Mouse (Mus musculus) lung, embryonic 16.5 days (tissue): ENCODE data around the gene Cacna1e. TPM values are rescaled to one million over a fixed set of nuclear protein-coding genes. Genes with fewer than 3 reads are reported as not detected.
A peak's percentile ranks its signal among the peaks of the same experiment; 100 is the strongest.

Source experiments
- ATAC-seq: fragments of 200-750 bp; cut with Nextera tagmentation; 2 replicates; pipeline ENCODE4 v1.8.0; 2017; ENCODE audit warnings: low read depth, mild to moderate bottlenecking, moderate library complexity
- H3K27ac ChIP-seq: fragments of 300-500 bp; sonication (generic); 2 replicates; pipeline ENCODE4 v1.5.1; 2014; ENCODE audit warnings: mild to moderate bottlenecking, control low read depth, low read length
- H3K27me3 ChIP-seq: fragments of 300-500 bp; sonication (generic); 2 replicates; pipeline ENCODE4 v1.6.1; 2014; ENCODE audit warnings: low read depth, low read length, mixed read lengths; ENCODE audit not compliant: control insufficient read depth, insufficient read depth
- H3K36me3 ChIP-seq: fragments of 300-500 bp; sonication (generic); 2 replicates; pipeline ENCODE4 v1.6.1; 2014; ENCODE audit warnings: low read length; ENCODE audit not compliant: control insufficient read depth, insufficient read depth
- H3K4me1 ChIP-seq: fragments of 300-500 bp; sonication (generic); replicated peaks from 2 replicates; pipeline ENCODE4 v1.6.1; 2014; ENCODE audit warnings: low read length, mixed read lengths; ENCODE audit not compliant: control insufficient read depth, insufficient read depth
- H3K4me2 ChIP-seq: fragments of 300-500 bp; sonication (generic); 2 replicates; pipeline ENCODE4 v1.6.1; 2014; ENCODE audit warnings: low read depth, low read length, control low read depth
- H3K4me3 ChIP-seq: fragments of 300-500 bp; sonication (generic); 2 replicates; pipeline ENCODE4 v1.5.1; 2014; ENCODE audit warnings: mild to moderate bottlenecking, low read length, control low read depth
- H3K9ac ChIP-seq: fragments of 300-500 bp; sonication (generic); 2 replicates; pipeline ENCODE4 v1.6.1; 2014; ENCODE audit warnings: low read length, control low read depth
- H3K9me3 ChIP-seq: fragments of 300-500 bp; sonication (generic); 2 replicates; pipeline ENCODE4 v1.6.1; 2016; ENCODE audit warnings: low read length; ENCODE audit not compliant: control insufficient read depth
- WGBS: fragments of 180-500 bp; shearing (Covaris S2); extraction: QIAGEN DNeasy Blood & Tissue Kit; methylation state at CpG from one replicate; pipeline ENCODE4 v1.1.7; 2014; 5-methylcytosine and 5-hydroxymethylcytosine counted together
- polyA plus RNA-seq: library from polyadenylated mRNA; unstranded; fragments of >200 nt; fragmentation: Nextera tagmentation; extraction: Ambion mirVana; gene quantifications from 2 replicates; pipeline ENCODE4 v1.2.1, GENCODE M21; 2015

Cacna1e gene
- polyA plus RNA-seq, 1 experiment from 2014 or later, result 0.19 TPM

DNA sequence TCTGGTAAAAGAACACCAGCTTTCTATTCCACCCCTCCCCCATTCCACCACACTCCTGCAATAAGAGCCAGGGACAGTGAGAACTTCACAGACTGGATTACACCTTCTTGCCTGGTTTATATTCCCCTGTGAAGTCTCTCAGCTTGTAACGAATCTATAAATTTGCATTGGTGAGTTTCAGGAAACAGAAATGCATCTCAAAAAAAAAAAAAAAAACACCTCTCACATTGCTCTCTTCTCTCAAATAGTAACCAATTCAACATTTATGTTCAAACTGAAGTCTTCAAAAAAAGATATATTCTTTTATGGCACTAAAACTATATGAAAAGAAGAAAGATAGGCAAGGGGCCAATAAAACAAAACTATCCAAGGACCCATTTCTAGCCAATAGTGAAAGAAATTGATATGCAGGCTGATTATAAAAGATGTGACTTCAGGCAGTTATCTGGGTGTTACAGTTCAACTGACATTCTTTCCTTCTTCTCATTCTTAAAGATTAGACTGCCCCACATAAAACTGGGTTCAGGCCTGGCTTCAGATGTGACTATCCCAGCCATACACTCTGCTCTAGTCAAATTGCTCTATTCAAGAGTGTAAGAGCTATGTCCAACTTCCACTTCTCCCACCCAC is 200.7 kb downstream of the Cacna1e start:
- H3K4me3 ChIP-seq, result no peak overlapping the region
- H3K4me2 ChIP-seq, result no peak overlapping the region
- WGBS, result 88% methylated on average over 1 of the region's 1 CpGs
- H3K27ac ChIP-seq, result no peak overlapping the region
- H3K9me3 ChIP-seq, result no peaks in the 10 kb centered on the region
- no peak for ATAC-seq
- no peaks in the 10 kb centered on the region for H3K4me1 ChIP-seq
- H3K9ac ChIP-seq, result no peak overlapping the region
- no peaks in the 10 kb centered on the region for H3K36me3 ChIP-seq
- H3K27me3 ChIP-seq, result no peaks in the 10 kb centered on the region

DNA sequence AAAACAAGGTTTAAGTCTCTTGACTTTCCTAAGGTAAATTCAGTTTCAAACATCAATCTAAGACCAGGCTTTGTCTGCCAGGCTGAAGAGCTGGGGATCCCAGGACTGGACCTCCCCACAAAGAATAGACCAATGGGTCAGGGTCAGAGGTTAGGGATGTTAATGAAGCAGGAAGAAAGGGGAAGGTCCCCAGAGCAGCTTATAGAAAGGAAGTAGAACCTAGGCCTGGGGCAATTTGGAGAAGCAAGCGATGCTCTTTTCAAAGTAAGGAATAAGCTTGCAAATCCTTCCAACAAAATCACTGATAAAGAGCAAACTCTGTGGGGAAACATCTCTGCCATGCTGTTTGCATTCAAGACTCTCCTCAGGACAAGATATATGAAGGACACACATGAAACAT is 205.3 kb downstream of the Cacna1e start:
- H3K4me1 ChIP-seq, result no peaks in the 10 kb centered on the region
- H3K27ac ChIP-seq, result no peak overlapping the region
- H3K27me3 ChIP-seq, result no peaks in the 10 kb centered on the region
- no peak overlapping the region for H3K4me3 ChIP-seq
- H3K36me3 ChIP-seq, result no peaks in the 10 kb centered on the region
- no peak overlapping the region for H3K9ac ChIP-seq
- ATAC-seq, result no peak
- no peaks in the 10 kb centered on the region for H3K9me3 ChIP-seq
- WGBS, result 66% methylated on average over 1 of the region's 1 CpGs
- H3K4me2 ChIP-seq, result no peak overlapping the region

DNA sequence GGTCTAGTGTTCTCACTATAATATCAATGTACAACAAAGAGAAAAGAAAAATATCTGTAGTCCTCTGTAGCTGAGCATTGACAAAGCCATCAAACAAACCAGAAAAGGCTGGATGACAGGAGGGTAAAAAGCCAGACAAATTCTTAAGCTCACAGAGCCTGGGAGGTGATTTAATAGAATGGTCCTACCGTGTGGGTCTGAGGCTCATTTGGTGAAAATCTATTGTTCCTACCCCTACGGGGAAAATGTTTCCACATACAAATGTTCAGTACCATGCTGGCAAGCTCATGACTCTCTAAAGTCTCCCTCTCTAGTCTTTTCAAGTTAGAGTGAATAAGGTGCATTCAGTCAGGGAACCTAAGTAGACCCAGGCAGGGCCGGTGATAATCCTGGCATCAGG is 206.2 kb downstream of the Cacna1e start:
- 93% methylated on average over 3 of the region's 3 CpGs for WGBS
- Histone ChIP-seq H3K27ac (no peak overlapping the region), H3K27me3 (no peaks in the 10 kb centered on the region), H3K4me1 (no peaks in the 10 kb centered on the region), H3K9ac (no peak overlapping the region), H3K4me3 (no peak overlapping the region), H3K4me2 (no peak overlapping the region), H3K9me3 (no peaks in the 10 kb centered on the region), H3K36me3 (no peaks in the 10 kb centered on the region)
- no peak for ATAC-seq

DNA sequence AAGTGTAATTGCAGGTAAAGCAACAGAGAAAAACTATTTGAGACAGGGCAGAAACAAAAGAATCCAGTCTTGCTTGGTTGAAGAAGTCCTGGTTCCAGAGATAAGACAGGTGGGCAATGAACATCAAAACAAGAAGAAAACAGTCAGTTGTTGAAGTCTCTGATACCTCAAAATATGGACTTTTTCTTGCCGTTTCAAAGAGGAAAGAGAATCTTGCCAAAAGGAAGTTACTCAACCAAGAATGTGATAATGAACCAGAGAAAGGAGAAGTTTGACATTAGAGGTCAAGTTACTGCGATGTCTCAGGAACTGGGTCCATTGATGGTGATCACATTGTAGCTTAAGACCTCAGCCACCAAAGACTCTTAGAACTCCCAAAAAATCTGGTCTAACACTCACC is 206.6 kb downstream of the Cacna1e start:
- H3K4me3 ChIP-seq, result no peak overlapping the region
- no peak for ATAC-seq
- H3K36me3 ChIP-seq, result no peaks in the 10 kb centered on the region
- no peak overlapping the region for H3K9ac ChIP-seq
- no peak overlapping the region for H3K27ac ChIP-seq
- 56% methylated on average over 2 of the region's 2 CpGs for WGBS
- H3K4me1 ChIP-seq, result no peaks in the 10 kb centered on the region
- H3K4me2 ChIP-seq, result no peak overlapping the region
- H3K27me3 ChIP-seq, result no peaks in the 10 kb centered on the region
- H3K9me3 ChIP-seq, result no peaks in the 10 kb centered on the region

DNA sequence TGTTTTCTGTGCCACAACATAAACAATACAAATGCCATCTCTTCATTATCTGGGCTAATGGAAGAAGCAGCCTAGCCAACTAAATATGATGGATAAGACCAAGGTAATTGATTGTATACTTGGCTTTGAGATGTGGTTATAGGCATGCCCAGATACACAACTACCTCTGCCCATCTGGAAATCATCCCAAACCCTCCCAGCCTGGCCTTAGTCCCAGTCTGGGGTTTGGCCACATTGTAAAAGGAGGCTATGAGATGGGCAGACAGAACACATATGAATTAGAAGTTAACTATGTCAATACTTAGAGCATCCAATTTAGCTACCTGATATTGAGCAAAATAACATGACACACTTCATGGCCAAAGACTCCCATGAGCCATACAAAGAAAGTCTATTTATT is 220.6 kb downstream of the Cacna1e start:
- no peaks in the 10 kb centered on the region for H3K27me3 ChIP-seq
- H3K4me1 ChIP-seq, result no peaks in the 10 kb centered on the region
- no peaks in the 10 kb centered on the region for H3K9me3 ChIP-seq
- no peak overlapping the region for H3K27ac ChIP-seq
- no peak for ATAC-seq
- no peak overlapping the region for H3K4me2 ChIP-seq
- no peaks in the 10 kb centered on the region for H3K36me3 ChIP-seq
- no peak overlapping the region for H3K4me3 ChIP-seq
- no peak overlapping the region for H3K9ac ChIP-seq

DNA sequence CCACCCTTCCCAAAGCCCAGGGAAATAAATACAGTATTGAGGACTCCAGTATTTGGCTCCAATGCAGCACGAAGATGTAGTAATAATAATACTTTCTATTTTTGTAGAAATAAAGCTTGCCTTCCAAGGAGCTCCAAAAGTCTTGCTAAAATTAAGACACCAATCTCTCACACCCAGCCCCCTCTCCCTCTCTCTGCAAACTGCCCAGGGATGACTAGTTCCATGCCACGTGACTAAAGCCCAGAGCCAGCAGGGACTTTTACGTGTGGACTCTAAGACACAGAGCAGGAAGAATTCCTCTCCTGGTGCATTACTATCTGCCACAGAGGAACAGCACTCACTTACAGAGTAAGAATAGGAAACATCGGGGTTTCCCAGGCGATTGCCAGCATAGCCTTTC is 222.3 kb downstream of the Cacna1e start:
- WGBS, result 60% methylated on average over 5 of the region's 5 CpGs
- ATAC-seq, result 0 out of 2 replicates have a peak, but pooled peaks have one; percentile 51
- no peak overlapping the region for H3K4me2 ChIP-seq

DNA sequence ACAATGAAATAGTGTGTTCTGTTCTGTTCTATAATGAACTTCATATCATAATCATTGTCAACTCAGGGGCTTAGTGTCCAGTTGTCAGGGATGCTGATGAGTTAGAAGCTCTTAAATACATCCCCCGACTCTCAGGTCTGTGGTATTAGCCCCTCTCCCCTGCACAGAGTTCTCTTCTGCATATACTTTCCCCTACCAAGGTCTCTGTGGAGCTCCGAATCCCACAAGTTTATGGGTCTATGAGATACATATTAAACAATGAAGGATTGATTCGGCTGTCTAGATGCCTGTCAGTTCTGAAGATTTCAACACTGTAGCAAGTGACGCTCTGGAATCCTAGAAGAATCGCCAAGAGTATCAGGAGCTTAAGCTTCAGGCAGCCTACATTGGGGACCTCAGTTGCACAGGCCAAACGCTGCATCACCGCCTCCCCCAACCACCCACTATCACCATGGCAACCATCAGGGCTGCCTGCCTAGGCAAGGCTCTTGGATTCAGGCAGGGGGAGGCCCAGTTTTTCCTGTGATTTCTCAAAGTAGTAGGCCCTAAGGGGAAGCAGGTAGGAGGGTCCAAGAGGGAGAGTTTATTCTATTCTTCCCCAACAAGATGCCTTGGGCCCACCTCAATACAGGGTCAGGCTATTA is 223.0 kb downstream of the Cacna1e start:
- no peaks in the 10 kb centered on the region for H3K27me3 ChIP-seq
- no peak overlapping the region for H3K27ac ChIP-seq
- no peak for ATAC-seq
- H3K36me3 ChIP-seq, result no peaks in the 10 kb centered on the region
- no peak overlapping the region for H3K4me3 ChIP-seq
- 52% methylated on average over 7 of the region's 7 CpGs for WGBS
- H3K9me3 ChIP-seq, result no peaks in the 10 kb centered on the region
- no peak overlapping the region for H3K4me2 ChIP-seq
- no peaks in the 10 kb centered on the region for H3K4me1 ChIP-seq
- no peak overlapping the region for H3K9ac ChIP-seq

More for the DNA sequence above, 222.3 kb downstream of the Cacna1e start:
- Histone ChIP-seq H3K36me3 (no peaks in the 10 kb centered on the region), H3K9ac (no peak overlapping the region), H3K4me1 (no peaks in the 10 kb centered on the region), H3K4me3 (no peak overlapping the region), H3K9me3 (no peaks in the 10 kb centered on the region), H3K27me3 (no peaks in the 10 kb centered on the region), H3K27ac (no peak overlapping the region)

DNA sequence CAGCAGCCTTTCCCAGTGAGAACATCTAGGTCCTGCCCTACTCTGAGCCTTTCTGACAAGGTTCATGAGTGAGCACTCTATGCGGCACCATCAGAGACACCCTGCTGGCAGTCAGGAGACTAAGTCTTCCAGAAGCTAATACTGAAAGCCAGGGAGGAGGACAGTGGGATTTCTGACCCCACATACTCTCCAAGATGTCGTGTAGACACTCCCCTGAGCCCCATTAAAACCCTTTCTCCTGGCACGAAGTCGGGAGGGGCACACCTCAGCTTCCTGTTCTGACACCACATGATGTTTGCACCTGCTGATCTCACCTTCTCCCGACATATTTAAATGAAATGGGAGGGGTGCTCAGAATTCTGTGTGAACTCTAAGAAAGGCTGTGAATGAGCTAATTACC is 226.9 kb downstream of the Cacna1e start:
- H3K4me2 ChIP-seq, result no peak overlapping the region
- H3K36me3 ChIP-seq, result no peaks in the 10 kb centered on the region
- H3K9me3 ChIP-seq, result no peaks in the 10 kb centered on the region
- no peak overlapping the region for H3K4me3 ChIP-seq
- ATAC-seq, result no peak
- no peak overlapping the region for H3K9ac ChIP-seq
- no peaks in the 10 kb centered on the region for H3K4me1 ChIP-seq
- H3K27ac ChIP-seq, result no peak overlapping the region
- 58% methylated on average over 5 of the region's 5 CpGs for WGBS
- H3K27me3 ChIP-seq, result no peaks in the 10 kb centered on the region

DNA sequence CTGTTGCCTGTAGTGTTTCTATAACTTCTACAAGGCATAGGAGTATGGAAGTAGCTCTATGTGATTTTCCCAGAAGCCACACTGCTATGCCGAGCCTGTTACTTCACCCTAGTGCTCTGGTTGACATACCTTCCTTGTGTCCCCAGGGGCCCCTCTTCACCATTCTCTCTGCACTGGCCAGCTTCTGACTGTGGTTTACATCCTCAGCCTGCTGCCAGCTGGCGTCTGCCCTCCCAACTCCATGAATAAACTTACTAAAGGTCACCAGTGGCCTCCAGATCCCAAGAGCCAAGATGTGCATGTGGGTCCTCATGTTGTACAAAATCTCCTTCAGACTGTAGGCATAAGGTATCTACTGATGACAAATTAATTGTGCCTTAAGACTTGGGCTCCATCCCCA is 230.3 kb downstream of the Cacna1e start:
- WGBS, result 48% methylated on average over 2 of the region's 2 CpGs

More for the DNA sequence above, 230.3 kb downstream of the Cacna1e start:
- H3K4me2 ChIP-seq, result no peak overlapping the region
- no peaks in the 10 kb centered on the region for H3K27me3 ChIP-seq
- H3K9ac ChIP-seq, result no peak overlapping the region
- H3K4me3 ChIP-seq, result no peak overlapping the region
- no peak for ATAC-seq
- no peaks in the 10 kb centered on the region for H3K4me1 ChIP-seq
- no peaks in the 10 kb centered on the region for H3K9me3 ChIP-seq
- no peaks in the 10 kb centered on the region for H3K36me3 ChIP-seq
- H3K27ac ChIP-seq, result no peak overlapping the region
